In the genomic region with DNA sequence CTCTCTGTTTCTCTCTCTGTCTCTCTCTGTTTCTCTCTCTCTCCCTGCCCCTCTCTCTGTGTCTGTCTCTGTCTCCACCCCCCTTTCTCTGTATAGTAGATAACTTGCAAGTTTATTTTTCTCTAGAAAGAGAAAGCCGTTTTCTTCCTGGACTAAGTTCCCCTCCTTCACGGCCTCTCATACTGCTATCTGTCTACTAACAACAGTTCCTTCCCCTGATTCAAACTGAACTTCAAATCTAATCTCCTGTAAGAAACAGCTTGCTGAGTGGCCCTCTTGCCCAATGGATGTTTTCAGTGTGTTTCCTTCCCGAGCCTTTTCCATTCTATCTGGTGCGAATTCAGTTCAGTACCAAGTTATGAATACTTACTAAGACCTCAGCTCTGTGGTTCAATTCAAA, we compare ENCODE assay signal across 24 mouse cellular contexts.
DNase-seq lines count a peak whose midpoint lies in the region; ATAC-seq and TF ChIP-seq lines count a peak whose summit lies in the region.
"Had no signal": no experiment of that assay in that cellular context is flagged by ENCODE, and none has a peak within 500 bp of the region (broad histone marks: within the 10 kb centered on the region; RNA-seq: fewer than 3 reads in every experiment).

No protein-coding gene starts in this region.

- H3K9me3 ChIP-seq in heart, embryonic 11.5 days (replicated peaks; ENCODE audit: control insufficient read depth, low read length), result no peaks in the 10 kb centered on the region
- no peaks in the 10 kb centered on the region for H3K9me3 ChIP-seq in liver, embryonic 12.5 days (replicated peaks)
- H3K9me3 ChIP-seq in MEL (replicated peaks; ENCODE audit: insufficient read depth, low read length), result no peaks in the 10 kb centered on the region
- no peaks in the 10 kb centered on the region for H3K9me3 ChIP-seq in liver, postnatal 0 days (ENCODE audit: low read length)
- H3K9me3 ChIP-seq in forebrain, embryonic 15.5 days, result no peaks in the 10 kb centered on the region
- H3K9me3 ChIP-seq: forebrain, embryonic 10.5 days; forebrain, embryonic 13.5 days; hindbrain, embryonic 12.5 days; hindbrain, embryonic 15.5 days had no signal

- H3K9ac ChIP-seq in heart, embryonic 11.5 days (ENCODE audit: low read depth, low read length), result no peak overlapping the region
- no peak overlapping the region for H3K9ac ChIP-seq in liver, adult 2 months (ENCODE audit: low read depth, low read length)
- no peak overlapping the region for H3K9ac ChIP-seq in liver, embryonic 12.5 days
- peak overlapping the region; percentile 41; the same call in 1 of the 2 replicates for H3K9ac ChIP-seq in MEL (ENCODE audit: control insufficient read depth, low read depth, low read length, poor library complexity, severe bottlenecking)
- no peak overlapping the region for H3K9ac ChIP-seq in liver, postnatal 0 days (replicated peaks)
- no peak overlapping the region for H3K9ac ChIP-seq in forebrain, embryonic 15.5 days (replicated peaks)
- H3K9ac ChIP-seq: forebrain, embryonic 13.5 days; forebrain, postnatal 0 days; hindbrain, embryonic 12.5 days; hindbrain, embryonic 15.5 days had no signal

- TF ChIP-seq RAD21 in MEL (IDR thresholded peaks at IDR 0.05; ENCODE audit: low read depth, low read length), result no peak

- 25% methylated on average over 4 of the region's 4 CpGs for WGBS in heart, embryonic 11.5 days (ENCODE audit: insufficient replicate concordance)
- 75% methylated on average over 4 of the region's 4 CpGs for WGBS in liver, adult 2 months
- WGBS in liver, embryonic 12.5 days (ENCODE audit: insufficient replicate concordance), result 18% methylated on average over 4 of the region's 4 CpGs
- WGBS in liver, postnatal 0 days (ENCODE audit: insufficient replicate concordance), result 41% methylated on average over 4 of the region's 4 CpGs
- 86% methylated on average over 4 of the region's 4 CpGs for WGBS in forebrain, embryonic 15.5 days

- H3K27me3 ChIP-seq in heart, embryonic 11.5 days (ENCODE audit: control insufficient read depth, insufficient read depth, low read length), result no peaks in the 10 kb centered on the region
- H3K27me3 ChIP-seq in liver, adult 2 months (ENCODE audit: control insufficient read depth, insufficient read depth, low read length), result no peaks in the 10 kb centered on the region
- H3K27me3 ChIP-seq in liver, embryonic 12.5 days (replicated peaks), result no peaks in the 10 kb centered on the region; the same call in 1 of the 2 replicates
- no peaks in the 10 kb centered on the region for H3K27me3 ChIP-seq in MEL (ENCODE audit: control insufficient read depth in 1 of 2, insufficient read depth in 2 of 2, low read length in 2 of 2)
- no peaks in the 10 kb centered on the region for H3K27me3 ChIP-seq in liver, postnatal 0 days (ENCODE audit: insufficient read depth, low read length)
- H3K27me3 ChIP-seq in forebrain, embryonic 15.5 days, result no peaks in the 10 kb centered on the region
- H3K27me3 ChIP-seq: CH12.LX; forebrain, embryonic 13.5 days; hindbrain, embryonic 12.5 days; hindbrain, embryonic 15.5 days had no signal

- peak; percentile 84 for TF ChIP-seq EP300 in MEL (IDR thresholded peaks at IDR 0.05; ENCODE audit: low read depth in 1 of 2, low read length in 2 of 2)
- no peak for TF ChIP-seq EP300 in liver, postnatal 0 days (IDR thresholded peaks at IDR 0.05; ENCODE audit: low read depth)

- H3K4me1 ChIP-seq in heart, embryonic 11.5 days (ENCODE audit: control insufficient read depth, insufficient read depth, low read length), result peaks cover 8% of the 10 kb centered on the region
- H3K4me1 ChIP-seq in liver, adult 2 months (ENCODE audit: control insufficient read depth, insufficient read depth, low read length), result peaks cover 2% of the 10 kb centered on the region; the same call in 1 of the 2 replicates
- H3K4me1 ChIP-seq in liver, embryonic 12.5 days, result peaks cover 7% of the 10 kb centered on the region; the same call in 1 of the 2 replicates
- H3K4me1 ChIP-seq in MEL (ENCODE audit: control insufficient read depth in 1 of 2, insufficient read depth in 2 of 2, low read length in 2 of 2), result peaks cover 10 to 20% of the 10 kb centered on the region in 2 experiments
- peaks cover 6% of the 10 kb centered on the region for H3K4me1 ChIP-seq in liver, postnatal 0 days (ENCODE audit: insufficient read depth)
- peaks cover 8% of the 10 kb centered on the region for H3K4me1 ChIP-seq in forebrain, embryonic 15.5 days

- TF ChIP-seq POLR2A in liver, adult 2 months (IDR thresholded peaks at IDR 0.05; ENCODE audit: extremely low read depth, insufficient read depth, low read length), result no peak
- TF ChIP-seq POLR2A in MEL (IDR thresholded peaks at IDR 0.05; ENCODE audit: control insufficient read depth in 1 of 2, insufficient read depth in 1 of 2, low read depth in 1 of 2, low read length in 2 of 2, poor library complexity in 1 of 2), result no peak

- ATAC-seq in heart, embryonic 11.5 days (replicated peaks; ENCODE audit: insufficient number of reproducible peaks, low FRiP score, low TSS enrichment), result no peak
- no peak for ATAC-seq in liver, embryonic 12.5 days
- ATAC-seq in liver, postnatal 0 days, result no peak
- no peak for ATAC-seq in forebrain, embryonic 15.5 days (replicated peaks)
- ATAC-seq: activated CD4-positive, CD25-positive, alpha-beta regulatory T cell, adult 4 months; forebrain, embryonic 13.5 days; forebrain, postnatal 0 days; intestine, postnatal 0 days had no signal

- no peak for DNase-seq in heart, adult 18-20 months
- DNase-seq in liver, adult 2 months (ENCODE audit: extremely low read depth, low read depth, low spot score), result no peak
- DNase-seq in MEL (ENCODE audit: low read depth, low spot score), result peak; percentile 71
- no peak for DNase-seq in liver, postnatal 0 days
- DNase-seq: adrenal gland, adult 8-10 months; adrenal gland, postnatal 25 days; B cell, adult 2 months; cerebellum, adult 11-12 months; cerebellum, adult 8-10 months; cerebellum, postnatal 14 days; forebrain, postnatal 0 days; gastrocnemius, postnatal 25 days; heart, postnatal 14 days had no signal

- TF ChIP-seq CTCF in liver, adult 2 months (IDR thresholded peaks at IDR 0.05; ENCODE audit: low read depth, low read length), result no peak
- no peak for TF ChIP-seq CTCF in MEL (IDR thresholded peaks at IDR 0.05 in 2 of 3, conservative IDR thresholded peaks at IDR 0.05 in 1 of 3; ENCODE audit: control insufficient read depth in 1 of 3, insufficient read depth in 1 of 3, low read depth in 2 of 3, low read length in 3 of 3, poor library complexity in 1 of 3, severe bottlenecking in 1 of 3)
- no peak for TF ChIP-seq CTCF in liver, postnatal 0 days (IDR thresholded peaks at IDR 0.05; ENCODE audit: low read depth)

- H3K36me3 ChIP-seq in heart, embryonic 11.5 days (ENCODE audit: control insufficient read depth, insufficient read depth, low read length), result no peaks in the 10 kb centered on the region
- H3K36me3 ChIP-seq in liver, adult 2 months (ENCODE audit: control insufficient read depth, insufficient read depth, low read length), result no peaks in the 10 kb centered on the region
- H3K36me3 ChIP-seq in liver, embryonic 12.5 days, result no peaks in the 10 kb centered on the region
- peaks cover 0 to 20% of the 10 kb centered on the region in 2 experiments; a peak in 2 of 4 replicates for H3K36me3 ChIP-seq in MEL (ENCODE audit: control insufficient read depth in 1 of 2, insufficient read depth in 2 of 2, low read length in 2 of 2)
- H3K36me3 ChIP-seq in liver, postnatal 0 days (replicated peaks; ENCODE audit: insufficient read depth, low read length), result no peaks in the 10 kb centered on the region
- H3K36me3 ChIP-seq in forebrain, embryonic 15.5 days, result no peaks in the 10 kb centered on the region
- H3K36me3 ChIP-seq: forebrain, embryonic 10.5 days; G1E; hindbrain, embryonic 12.5 days; hindbrain, embryonic 15.5 days had no signal

- H3K4me3 ChIP-seq in heart, embryonic 11.5 days (ENCODE audit: low read depth, low read length), result no peak overlapping the region
- H3K4me3 ChIP-seq in liver, adult 2 months (ENCODE audit: insufficient read depth, low read depth, low read length), result no peak overlapping the region
- H3K4me3 ChIP-seq in liver, embryonic 12.5 days, result no peak overlapping the region
- peak overlapping the region; percentile 41 to 46 for H3K4me3 ChIP-seq in MEL (ENCODE audit: control insufficient read depth in 1 of 2, insufficient read depth in 1 of 2, low read depth in 2 of 2, low read length in 2 of 2)
- no peak overlapping the region for H3K4me3 ChIP-seq in liver, postnatal 0 days (ENCODE audit: low read depth, low read length)
- no peak overlapping the region for H3K4me3 ChIP-seq in forebrain, embryonic 15.5 days
- H3K4me3 ChIP-seq: forebrain, embryonic 10.5 days; forebrain, embryonic 13.5 days; hindbrain, embryonic 12.5 days; hindbrain, embryonic 15.5 days had no signal

- H3K79me2 ChIP-seq in liver, adult 2 months (ENCODE audit: control insufficient read depth, insufficient read depth, low read length), result no peaks in the 10 kb centered on the region
- no peaks in the 10 kb centered on the region for H3K79me2 ChIP-seq in MEL (ENCODE audit: control insufficient read depth, insufficient read depth, low read length, poor library complexity)

- H3K27ac ChIP-seq in heart, embryonic 11.5 days (ENCODE audit: low read depth, low read length), result peak overlapping the region; percentile 41; the same call in 1 of the 2 replicates
- peak overlapping the region; percentile 39 for H3K27ac ChIP-seq in liver, adult 2 months (replicated peaks; ENCODE audit: insufficient read depth, low read depth, low read length)
- no peak overlapping the region for H3K27ac ChIP-seq in liver, embryonic 12.5 days
- peak overlapping the region; percentile 71 for H3K27ac ChIP-seq in MEL (ENCODE audit: control insufficient read depth, low read depth, low read length)
- H3K27ac ChIP-seq in liver, postnatal 0 days (ENCODE audit: low read depth), result 0 out of 2 replicates have a peak overlapping the region, but pooled peaks have one; percentile 44
- no peak overlapping the region; the same call in 1 of the 2 replicates for H3K27ac ChIP-seq in forebrain, embryonic 15.5 days (replicated peaks)
- H3K27ac ChIP-seq: forebrain, embryonic 10.5 days; forebrain, embryonic 13.5 days; hindbrain, embryonic 12.5 days; hindbrain, embryonic 15.5 days had no signal

- H3K4me2 ChIP-seq in heart, embryonic 11.5 days, result peak overlapping the region; percentile 32; the same call in 1 of the 2 replicates
- H3K4me2 ChIP-seq in liver, embryonic 12.5 days, result no peak overlapping the region
- no peak overlapping the region for H3K4me2 ChIP-seq in liver, postnatal 0 days (ENCODE audit: low read depth, low read length)
- no peak overlapping the region for H3K4me2 ChIP-seq in forebrain, embryonic 15.5 days (replicated peaks)
- H3K4me2 ChIP-seq: forebrain, embryonic 13.5 days; hindbrain, embryonic 12.5 days; hindbrain, embryonic 15.5 days had no signal

TF ChIP-seq in MEL, 35 proteins besides CTCF, POLR2A, EP300 and RAD21 (continues in another document):
- TF ChIP-seq USF1 (IDR thresholded peaks at IDR 0.05; ENCODE audit: low read depth, low read length), result no peak
- no peak for TF ChIP-seq NRF1 (IDR thresholded peaks at IDR 0.05; ENCODE audit: insufficient read depth, low read depth, low read length, poor library complexity, severe bottlenecking)
- no peak for TF ChIP-seq JUND (IDR thresholded peaks at IDR 0.05; ENCODE audit: low read depth, low read length)
- TF ChIP-seq ZMIZ1 (IDR thresholded peaks at IDR 0.05; ENCODE audit: low read depth, low read length), result no peak
- TF ChIP-seq KAT2A (conservative IDR thresholded peaks at IDR 0.05; ENCODE audit: low read depth, low read length), result no peak
- no peak for TF ChIP-seq BHLHE40 (IDR thresholded peaks at IDR 0.05; ENCODE audit: borderline replicate concordance, low read depth, low read length)

Comparison
In these comparisons a context has a peak if more than half of its experiments do, and no peak if none do; other contexts are left out.
1. H3K27ac ChIP-seq: peak in heart, embryonic 11.5 days (single experiment), liver, adult 2 months (single experiment), MEL (single experiment) and liver, postnatal 0 days (single experiment); none in liver, embryonic 12.5 days (single experiment) and forebrain, embryonic 15.5 days (single experiment).
2. H3K4me3 ChIP-seq: peak in MEL (2 of 2); none in heart, embryonic 11.5 days (single experiment), liver, adult 2 months (single experiment), liver, embryonic 12.5 days (single experiment), liver, postnatal 0 days (single experiment) and forebrain, embryonic 15.5 days (single experiment).